Mouse (Mus musculus) stomach, postnatal 0 days (tissue): ENCODE results near the gene Cep55. TPM values are rescaled to one million over a fixed set of nuclear protein-coding genes. Genes with fewer than 3 reads are reported as not detected.
A peak's percentile ranks its signal among the peaks of the same experiment; 100 is the strongest.

Source experiments
- ATAC-seq: fragments of 200-750 bp; cut with Nextera tagmentation; 2 replicates; pipeline ENCODE4 v1.8.0; 2017; ENCODE audit not compliant: low FRiP score, low TSS enrichment
- DNase-seq: peaks from one replicate; pipeline ENCODE4 v3.0.0-alpha.2; 2016; ENCODE audit warnings: low spot score
- H3K27ac ChIP-seq: fragments of 300-500 bp; sonication (generic); replicated peaks from 2 replicates; pipeline ENCODE4 v1.5.1; 2014; ENCODE audit warnings: mild to moderate bottlenecking, control low read depth
- H3K27me3 ChIP-seq: fragments of 300-500 bp; sonication (generic); 2 replicates; pipeline ENCODE4 v1.6.1; 2014; ENCODE audit warnings: low read length; ENCODE audit not compliant: control insufficient read depth, insufficient read depth
- H3K36me3 ChIP-seq: fragments of 300-500 bp; sonication (generic); 2 replicates; pipeline ENCODE4 v1.6.1; 2014; ENCODE audit warnings: low read length, mixed read lengths; ENCODE audit not compliant: control insufficient read depth, insufficient read depth
- H3K4me1 ChIP-seq: fragments of 300-500 bp; sonication (generic); replicated peaks from 2 replicates; pipeline ENCODE4 v1.6.1; 2014; ENCODE audit warnings: antibody characterized with exemption; ENCODE audit not compliant: control insufficient read depth, insufficient read depth
- H3K4me2 ChIP-seq: fragments of 300-500 bp; sonication (generic); replicated peaks from 2 replicates; pipeline ENCODE4 v1.6.1; 2014; ENCODE audit warnings: low read depth, mild to moderate bottlenecking, control low read depth, moderate library complexity
- H3K4me3 ChIP-seq: fragments of 300-500 bp; sonication (generic); 2 replicates; pipeline ENCODE4 v1.5.1; 2014; ENCODE audit warnings: low read depth, low read length, control low read depth
- H3K9ac ChIP-seq: fragments of 300-500 bp; sonication (generic); 2 replicates; pipeline ENCODE4 v1.6.1; 2014; ENCODE audit warnings: mild to moderate bottlenecking, low read length, control low read depth, mixed read lengths
- H3K9me3 ChIP-seq: fragments of 300-500 bp; sonication (generic); 2 replicates; pipeline ENCODE4 v1.6.1; 2016; ENCODE audit warnings: low read length; ENCODE audit not compliant: control insufficient read depth
- CTCF ChIP-seq: IDR thresholded peaks from 2 replicates; pipeline ENCODE4 v1.5.1; 2016; ENCODE audit warnings: antibody characterized with exemption, low read depth, mild to moderate bottlenecking, moderate library complexity
- EP300 ChIP-seq: optimal IDR thresholded peaks from 2 replicates; pipeline ENCODE3; 2016; ENCODE audit warnings: antibody characterized with exemption
- WGBS: fragments of 180-500 bp; shearing (Covaris S2); extraction: QIAGEN DNeasy Blood & Tissue Kit; methylation state at CpG from one replicate; pipeline ENCODE4 v1.1.7; 2014; 5-methylcytosine and 5-hydroxymethylcytosine counted together
- polyA plus RNA-seq: library from polyadenylated mRNA; unstranded; fragments of >200 nt; fragmentation: Nextera tagmentation; extraction: Ambion mirVana; gene quantifications from 2 replicates; pipeline ENCODE4 v1.2.1, GENCODE M21; 2015

Cep55 gene
- polyA plus RNA-seq, 1 experiment from 2014 or later: 8.7 TPM

DNA sequence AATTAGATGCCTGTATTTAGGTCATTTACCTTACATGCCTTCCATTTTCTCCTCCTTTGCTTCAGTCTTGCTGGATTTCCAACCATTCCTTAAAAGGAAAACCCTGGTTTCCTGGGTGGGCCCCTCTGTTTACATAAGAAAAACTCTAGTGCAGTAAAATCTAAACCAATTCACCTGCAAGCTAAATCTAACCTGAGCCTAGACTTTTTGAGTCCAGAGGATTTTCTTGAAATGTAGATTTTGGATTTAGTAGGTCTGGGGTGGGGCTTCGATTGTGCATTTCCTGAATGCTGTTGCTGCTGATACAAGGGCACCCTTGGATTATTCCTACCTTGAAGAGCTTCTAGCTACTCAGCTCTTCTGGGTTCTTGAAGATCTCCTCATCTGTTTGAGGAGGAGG lies 9.2 kb downstream of the Cep55 start:
- H3K27ac ChIP-seq: no peak overlapping the region
- no peaks in the 10 kb centered on the region for H3K4me1 ChIP-seq
- no peak overlapping the region for H3K4me2 ChIP-seq
- DNase-seq (no peak), ATAC-seq (no peak)
- H3K9ac ChIP-seq: no peak overlapping the region
- no peak overlapping the region for H3K4me3 ChIP-seq
- no peak for TF ChIP-seq CTCF
- no peak for TF ChIP-seq EP300
- H3K9me3 ChIP-seq: no peaks in the 10 kb centered on the region
- no peaks in the 10 kb centered on the region for H3K36me3 ChIP-seq
- H3K27me3 ChIP-seq: no peaks in the 10 kb centered on the region
- 92% methylated on average over 1 of the region's 1 CpGs for WGBS

DNA sequence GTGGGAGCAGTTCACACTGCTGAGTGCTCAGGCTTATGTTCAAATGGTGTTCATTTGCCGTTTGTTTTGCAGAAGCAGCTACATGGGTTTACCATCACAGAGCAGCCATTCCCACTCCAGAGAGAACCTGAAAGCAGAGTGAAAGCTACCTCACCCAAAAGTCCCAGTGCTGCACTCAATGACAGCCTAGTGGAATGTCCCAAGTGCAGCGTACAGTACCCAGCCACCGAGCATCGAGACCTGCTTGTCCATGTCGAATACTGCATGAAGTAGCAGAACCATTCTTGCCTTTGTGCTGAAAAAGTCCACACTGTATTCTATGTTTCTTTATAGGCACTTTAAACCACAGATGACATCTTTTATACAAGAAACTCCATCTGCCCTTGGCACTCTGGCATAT lies 18.4 kb downstream of the Cep55 start:
- H3K4me2 ChIP-seq: no peak overlapping the region
- ATAC-seq (no peak), DNase-seq (no peak)
- H3K4me1 ChIP-seq: no peaks in the 10 kb centered on the region
- H3K9me3 ChIP-seq: no peaks in the 10 kb centered on the region
- no peak overlapping the region for H3K27ac ChIP-seq
- H3K27me3 ChIP-seq: no peaks in the 10 kb centered on the region
- no peak overlapping the region for H3K4me3 ChIP-seq
- no peak overlapping the region for H3K9ac ChIP-seq
- TF ChIP-seq CTCF (no peak), EP300 (no peak)
- 92% methylated on average over 5 of the region's 5 CpGs for WGBS
- peaks cover 8% of the 10 kb centered on the region for H3K36me3 ChIP-seq

DNA sequence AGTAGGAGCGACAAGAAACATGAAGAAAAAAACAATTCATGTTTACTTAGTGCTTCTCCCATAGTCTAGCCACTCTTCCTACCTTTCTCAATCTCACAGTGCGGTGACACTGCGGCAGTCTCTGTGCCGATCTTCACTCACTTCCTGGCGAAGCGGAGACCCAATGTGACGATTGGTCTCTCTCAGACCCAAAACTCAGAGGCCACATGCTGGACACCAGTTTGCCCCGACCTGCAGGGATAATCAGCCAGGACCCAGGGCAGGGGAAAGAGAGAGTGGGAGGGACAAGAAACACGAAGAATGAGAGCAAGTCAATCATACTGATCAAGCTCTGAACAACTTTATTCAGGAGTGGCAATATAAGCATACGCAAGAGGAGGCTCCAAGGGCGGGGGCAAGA lies 20.2 kb downstream of the Cep55 start:
- ATAC-seq (no peak), DNase-seq (no peak)
- Histone ChIP-seq H3K36me3 (peaks cover 5% of the 10 kb centered on the region), H3K27me3 (no peaks in the 10 kb centered on the region), H3K4me1 (no peaks in the 10 kb centered on the region), H3K9ac (no peak overlapping the region), H3K4me3 (no peak overlapping the region), H3K27ac (no peak overlapping the region), H3K4me2 (no peak overlapping the region), H3K9me3 (no peaks in the 10 kb centered on the region)
- WGBS: 80% methylated on average over 11 of the region's 11 CpGs
- no peak for TF ChIP-seq EP300
- no peak for TF ChIP-seq CTCF

DNA sequence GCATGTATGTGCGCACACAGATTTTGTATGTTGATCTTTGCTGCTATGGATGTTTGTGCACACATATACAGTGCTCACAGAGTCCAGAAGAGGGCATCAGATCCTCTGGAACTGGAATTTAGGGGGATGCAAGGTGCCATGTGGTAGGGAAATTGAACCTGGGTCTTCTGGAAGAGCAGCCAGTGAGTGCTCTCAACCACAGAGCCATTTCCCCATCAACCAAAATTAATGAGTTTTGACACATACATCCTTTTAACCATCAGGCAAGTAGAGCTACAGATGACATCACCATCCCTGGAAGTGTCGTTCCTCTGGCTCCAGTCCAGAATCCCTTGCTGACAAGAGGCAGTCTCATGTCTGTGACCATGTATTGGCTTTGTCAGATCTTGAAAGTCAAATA lies 21.4 kb downstream of the Cep55 start:
- TF ChIP-seq EP300 (no peak), CTCF (peak; percentile 62)
- no peak for ATAC-seq
- no peak overlapping the region for H3K4me3 ChIP-seq
- H3K27me3 ChIP-seq: no peaks in the 10 kb centered on the region
- H3K9ac ChIP-seq: no peak overlapping the region
- peaks cover 3% of the 10 kb centered on the region; the same call in 1 of the 2 replicates for H3K36me3 ChIP-seq
- DNase-seq: no peak
- H3K4me1 ChIP-seq: no peaks in the 10 kb centered on the region
- 61% methylated on average over 2 of the region's 2 CpGs for WGBS
- no peak overlapping the region for H3K4me2 ChIP-seq
- no peak overlapping the region for H3K27ac ChIP-seq
- H3K9me3 ChIP-seq: no peaks in the 10 kb centered on the region

DNA sequence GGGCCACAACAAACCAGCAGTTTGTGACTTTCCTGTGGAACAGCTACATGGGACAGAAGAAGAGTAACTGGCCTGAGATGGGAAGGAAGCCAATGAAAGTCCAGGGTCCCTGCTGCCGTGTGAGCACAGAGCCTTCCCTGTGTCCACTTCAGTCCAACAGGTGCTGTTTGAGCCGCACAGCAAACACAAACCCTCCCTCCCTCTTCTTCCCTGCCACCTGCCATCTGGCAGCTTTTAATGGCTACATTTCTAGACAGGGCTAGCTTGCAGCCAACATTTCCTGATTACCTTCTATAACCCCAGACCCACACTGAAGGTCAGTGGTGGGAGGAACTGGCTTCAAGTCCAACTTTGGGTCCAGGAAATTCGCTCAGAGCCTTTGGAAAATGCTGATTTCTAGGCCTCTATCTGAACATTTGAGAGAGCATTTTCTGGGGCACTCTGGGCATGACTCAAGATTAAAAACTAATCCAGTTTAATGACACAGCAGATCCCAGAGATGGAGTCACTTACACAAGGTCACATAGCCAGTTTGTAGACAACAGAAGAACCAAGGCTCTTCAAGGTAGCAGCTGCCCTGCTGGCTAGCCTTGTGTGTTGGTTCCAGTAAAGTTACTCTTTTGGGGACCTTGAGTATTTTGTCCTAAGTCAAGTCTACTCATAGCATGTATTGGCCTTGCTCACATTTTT lies 23.2 kb downstream of the Cep55 start:
- 53% methylated on average over 3 of the region's 3 CpGs for WGBS
- H3K36me3 ChIP-seq: peaks cover 3% of the 10 kb centered on the region; the same call in 1 of the 2 replicates
- H3K4me2 ChIP-seq: no peak overlapping the region
- no peaks in the 10 kb centered on the region for H3K9me3 ChIP-seq
- no peak overlapping the region for H3K4me3 ChIP-seq
- no peaks in the 10 kb centered on the region for H3K4me1 ChIP-seq
- no peak overlapping the region for H3K27ac ChIP-seq
- TF ChIP-seq EP300 (no peak), CTCF (no peak)
- DNase-seq: no peak
- ATAC-seq: no peak
- no peaks in the 10 kb centered on the region for H3K27me3 ChIP-seq
- no peak overlapping the region for H3K9ac ChIP-seq

DNA sequence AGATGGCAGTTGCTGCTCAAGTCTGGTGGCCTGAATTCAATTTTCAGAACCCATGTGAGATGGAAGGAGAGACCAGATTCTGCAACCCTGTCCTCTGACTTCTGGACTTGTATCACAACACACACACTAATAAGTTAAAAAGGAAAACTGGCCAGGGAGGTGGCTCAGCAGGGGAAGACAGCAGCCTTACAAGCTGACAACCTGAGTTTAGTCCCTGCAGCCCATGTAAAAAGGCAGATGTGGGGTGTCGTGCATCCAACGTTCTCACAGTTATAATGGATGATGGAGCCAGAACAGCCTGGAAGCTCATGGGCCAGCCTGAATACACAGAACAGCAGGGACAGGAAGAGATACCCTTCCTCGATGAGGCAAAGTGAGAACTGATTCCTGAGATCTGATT lies 26.6 kb downstream of the Cep55 start:
- H3K9me3 ChIP-seq: no peaks in the 10 kb centered on the region
- 73% methylated on average over 3 of the region's 3 CpGs for WGBS
- no peak overlapping the region for H3K9ac ChIP-seq
- ATAC-seq (no peak), DNase-seq (no peak)
- TF ChIP-seq EP300: no peak
- TF ChIP-seq CTCF: no peak
- no peaks in the 10 kb centered on the region for H3K36me3 ChIP-seq
- H3K4me3 ChIP-seq: no peak overlapping the region
- H3K27ac ChIP-seq: no peak overlapping the region
- no peak overlapping the region for H3K4me2 ChIP-seq
- H3K4me1 ChIP-seq: no peaks in the 10 kb centered on the region
- H3K27me3 ChIP-seq: no peaks in the 10 kb centered on the region
